Mouse (Mus musculus): ENCODE measurements at regions not wholly inside any gene's neighbourhood (a gene's known extent, or its start where the extent isn't known, plus 50 kb on each side); places are given as distances from the start of the nearest gene placed in this dataset.
A peak's percentile ranks its signal among the peaks of the same experiment; 100 is the strongest.

DNA sequence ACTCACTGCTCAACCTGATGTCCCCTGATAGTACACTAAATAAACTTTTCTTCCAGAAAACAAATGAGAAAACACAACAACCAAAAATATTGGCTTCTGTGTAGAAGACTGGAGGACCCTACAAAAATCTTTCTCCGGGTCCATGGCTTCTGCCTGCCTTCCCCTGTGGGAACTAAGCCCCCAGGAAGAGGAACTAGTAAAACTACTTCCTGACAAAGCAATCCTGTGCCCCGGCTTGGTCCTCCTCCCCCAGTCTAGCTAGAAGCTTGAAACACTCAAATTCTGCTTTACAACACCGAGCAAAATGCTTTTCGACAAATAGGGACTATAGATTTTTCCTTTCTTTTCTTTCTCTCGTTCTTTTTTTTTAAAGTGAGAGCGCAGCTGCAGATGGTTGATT is 51.3 kb upstream of the Mki67 start:
- no peak for DNase-seq (ENCODE audit: low spot score in 2 of 2)

DNA sequence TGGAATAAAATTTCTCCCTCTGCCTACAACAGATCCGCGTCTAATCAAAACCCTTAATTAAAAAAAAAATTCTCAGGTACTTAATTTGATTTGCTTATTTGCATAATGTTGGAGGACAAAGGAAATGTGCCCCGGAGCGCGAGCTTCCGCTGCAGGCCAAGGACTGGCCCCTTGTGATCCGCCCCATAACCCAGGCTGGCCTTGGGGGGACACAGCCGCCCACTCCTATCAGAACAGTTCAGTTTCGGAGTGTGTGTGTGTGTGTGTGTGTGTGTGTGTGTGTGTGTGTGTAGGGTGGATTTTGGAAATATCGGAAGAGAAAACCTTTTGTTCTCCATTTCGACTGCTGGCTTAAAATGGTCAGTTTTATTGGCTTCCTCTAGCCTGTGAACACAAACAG is 51.9 kb upstream of the Mki67 start:
- no peak for DNase-seq (ENCODE audit: low spot score in 2 of 2)

DNA sequence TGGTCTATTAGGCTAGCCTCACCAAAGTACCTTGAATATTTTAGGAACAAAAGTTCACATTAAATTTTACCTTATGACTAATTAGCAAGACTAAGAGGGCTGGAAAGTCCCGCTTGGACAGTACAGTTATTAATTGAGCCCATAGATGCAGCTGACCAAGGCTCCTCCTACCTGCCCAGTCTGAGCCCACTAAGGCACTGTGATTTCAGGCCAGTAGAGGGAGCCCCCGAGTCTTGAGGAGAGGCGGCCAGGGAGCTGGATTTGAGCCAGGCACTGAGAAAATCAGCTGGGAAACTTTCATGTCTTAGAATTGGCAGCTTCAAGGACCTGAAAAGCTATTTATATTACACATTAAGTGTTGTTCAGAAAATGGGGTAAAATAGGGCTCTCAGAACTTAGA is 52.4 kb upstream of the Mki67 start:
- peak; percentile 75 to 79 for DNase-seq (ENCODE audit: low spot score in 2 of 2)

DNA sequence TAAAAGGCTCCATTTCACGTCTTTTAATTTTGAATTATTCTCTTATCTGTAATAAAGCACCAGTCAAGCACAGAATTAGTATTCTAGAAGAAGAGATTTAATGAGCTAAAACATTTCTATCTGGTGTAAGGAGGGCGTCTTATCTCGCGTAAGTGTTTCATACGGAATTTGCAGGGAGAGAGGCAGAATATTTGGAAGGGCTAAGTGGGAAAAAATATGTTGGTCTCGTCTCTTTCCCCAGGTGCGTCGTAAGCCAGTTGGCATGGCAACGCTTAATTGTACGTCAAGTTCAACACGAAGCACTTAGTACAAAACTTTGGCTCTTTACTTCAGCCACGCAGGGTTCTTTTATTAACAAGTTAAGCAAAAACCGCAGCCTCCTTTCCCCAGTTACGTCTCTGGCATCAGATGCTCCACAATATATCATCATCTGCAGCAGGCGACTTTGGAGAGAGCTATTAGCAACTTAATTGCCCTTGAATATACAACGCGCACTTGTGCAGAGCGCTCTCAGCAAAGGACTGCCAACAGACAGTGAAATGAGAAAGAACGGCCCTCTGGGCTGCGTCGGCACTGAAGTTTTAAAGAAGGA is 53.0 kb upstream of the Mki67 start:
- DNase-seq (ENCODE audit: low spot score in 2 of 2) = no peak

GRCm38 (mm10) chr7:135770051-135770450 is 53.9 kb upstream of the Mki67 start:
- no peak for DNase-seq (ENCODE audit: low spot score in 2 of 2)

DNA sequence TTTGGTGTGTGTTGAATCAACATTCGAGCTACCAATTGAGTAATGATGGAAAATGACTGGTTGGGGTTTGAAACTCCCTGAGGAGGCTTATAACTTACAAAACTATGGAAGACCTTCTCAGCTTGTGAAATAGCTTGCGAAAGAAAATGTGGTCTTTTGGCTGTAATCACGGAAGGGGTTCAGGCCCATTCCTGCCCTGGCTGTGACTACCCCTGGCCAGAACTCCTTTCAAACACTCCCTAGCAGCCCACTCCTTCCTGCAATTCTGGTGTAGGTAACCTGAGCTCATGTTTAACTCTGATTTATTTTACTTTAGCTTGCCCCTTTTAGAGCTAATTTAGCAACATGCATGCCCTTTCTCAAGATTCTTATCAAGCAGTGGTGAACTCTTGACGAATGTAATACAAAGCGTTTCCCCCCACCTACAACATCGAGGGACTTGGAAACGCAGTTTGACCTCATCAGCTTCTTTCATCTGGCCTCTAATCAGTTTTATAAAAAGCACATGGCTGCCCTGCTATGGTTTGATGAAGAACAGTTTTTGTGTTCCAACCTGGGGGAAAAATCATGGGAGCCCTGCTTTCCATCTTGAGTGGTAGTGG is 59.8 kb upstream of the Mki67 start:
- no peak for DNase-seq (ENCODE audit: low spot score in 2 of 2)

DNA sequence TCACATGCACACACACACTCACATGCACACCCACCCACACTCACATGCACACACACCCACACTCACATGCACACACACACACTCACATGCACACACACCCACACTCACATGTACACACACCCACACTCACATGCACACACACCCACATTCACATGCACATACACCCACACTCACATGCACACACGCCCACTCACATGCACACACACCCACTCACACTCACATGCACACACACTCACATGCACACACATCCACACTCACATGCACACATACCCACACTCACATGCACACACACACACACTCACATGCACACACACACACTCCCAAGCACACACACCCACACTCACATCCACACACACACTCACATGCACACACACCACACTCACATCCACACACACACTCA is 74.0 kb upstream of the Mki67 start:
- no peak for DNase-seq (ENCODE audit: low spot score in 2 of 2)

DNA sequence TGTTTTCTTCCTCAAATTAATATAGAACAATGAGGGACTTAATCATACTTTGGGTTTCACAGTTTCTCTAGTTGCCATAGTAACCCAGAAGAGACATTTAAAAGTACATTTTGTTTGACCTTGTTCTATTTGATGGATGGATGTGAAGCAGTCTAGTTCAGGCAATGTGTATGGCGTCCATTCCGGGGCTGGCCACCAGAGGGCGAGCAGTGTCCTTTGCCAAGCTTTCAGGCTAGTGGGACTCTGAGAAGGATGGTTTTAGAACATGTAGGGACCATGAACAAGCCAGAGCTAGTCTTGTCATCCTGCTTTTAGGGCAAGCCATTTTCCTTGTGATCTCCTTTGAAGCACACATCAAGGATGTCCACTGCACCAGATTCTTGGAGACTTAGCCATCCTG is 74.8 kb upstream of the Mki67 start:
- peak; percentile 73 to 82 for DNase-seq (ENCODE audit: low spot score in 2 of 2)

DNA sequence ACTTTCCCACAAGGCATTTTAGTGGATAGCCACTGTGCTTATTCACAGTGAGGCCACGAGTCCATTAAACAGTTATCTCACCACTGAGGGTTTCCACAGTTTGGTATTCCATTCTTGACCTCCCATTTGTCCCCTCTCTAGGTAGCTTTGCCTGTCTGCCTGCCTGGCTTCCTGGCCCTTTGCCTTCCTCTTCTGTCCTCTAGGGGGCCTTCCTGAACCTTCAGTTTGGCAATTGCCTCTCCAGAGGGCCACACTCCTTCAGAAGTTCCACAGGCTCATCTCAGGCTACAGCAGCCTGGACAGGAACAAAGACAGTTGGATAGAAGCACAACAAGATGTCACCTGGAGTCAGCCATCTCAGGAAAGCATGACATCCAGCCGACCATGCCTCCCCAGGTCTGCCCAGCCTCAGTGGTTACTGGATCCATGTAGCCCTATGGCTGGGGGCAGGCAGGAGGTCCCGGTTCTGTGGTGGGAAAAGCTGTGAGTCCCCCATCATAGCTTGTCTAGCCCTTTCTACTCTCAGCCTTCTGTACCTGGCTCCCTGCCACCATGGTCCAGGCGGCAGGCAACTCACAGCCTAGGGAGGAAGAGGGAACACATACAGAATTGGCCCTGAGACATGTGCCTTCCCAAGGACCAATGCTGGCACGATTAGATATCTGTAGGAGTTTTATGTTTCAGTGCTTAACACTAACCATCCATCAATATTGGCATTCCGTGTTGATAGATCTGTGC is 76.0 kb upstream of the Mki67 start:
- no peak for DNase-seq (ENCODE audit: low spot score in 2 of 2)

DNA sequence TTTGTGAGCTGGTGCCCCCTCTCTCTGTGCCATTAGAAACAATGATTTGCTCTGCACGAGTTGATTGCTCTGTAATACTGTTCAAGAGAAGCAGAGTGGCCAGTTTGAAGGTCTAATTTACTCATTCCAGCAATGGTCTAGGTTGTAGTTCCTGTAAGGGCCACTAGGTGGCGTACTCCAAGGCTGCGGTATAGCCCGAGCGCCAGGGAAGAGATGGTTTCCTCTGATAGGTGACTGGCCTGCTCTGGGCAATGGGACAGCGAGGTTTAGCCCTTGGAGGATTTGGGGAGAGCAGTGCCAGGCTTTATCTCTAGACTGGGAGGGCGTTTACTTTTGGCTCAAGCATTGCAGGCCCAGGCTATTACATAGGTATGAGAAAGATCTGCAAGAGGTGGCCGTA is 76.8 kb upstream of the Mki67 start:
- peak in 1 of 2 experiments; percentile 19 for DNase-seq (ENCODE audit: low spot score in 2 of 2)

- no peak for DNase-seq (ENCODE audit: low spot score in 2 of 2)
Measured at GRCm38 (mm10) chr7:135794238-135794637, 78.1 kb upstream of the Mki67 start.

DNA sequence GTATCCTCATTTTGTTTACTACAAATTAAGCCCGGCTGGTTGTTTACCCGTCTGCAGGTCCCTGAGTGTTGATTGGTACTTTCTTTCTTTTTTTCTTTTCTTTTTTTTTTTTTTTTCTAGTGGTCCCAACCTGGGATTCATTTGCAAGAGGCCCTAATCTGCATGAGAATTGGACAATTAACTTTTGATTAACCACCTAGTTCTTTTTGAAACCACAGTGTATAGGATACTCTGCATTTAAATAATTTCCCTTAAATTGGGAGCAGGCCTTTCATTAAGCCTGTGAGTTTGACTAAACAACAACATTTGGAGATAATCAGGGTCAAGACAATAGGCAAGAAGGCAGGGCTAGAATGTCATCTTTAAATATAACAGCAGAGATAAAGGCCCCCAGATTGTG is 78.5 kb upstream of the Mki67 start:
- no peak for DNase-seq (ENCODE audit: low spot score in 2 of 2)

DNA sequence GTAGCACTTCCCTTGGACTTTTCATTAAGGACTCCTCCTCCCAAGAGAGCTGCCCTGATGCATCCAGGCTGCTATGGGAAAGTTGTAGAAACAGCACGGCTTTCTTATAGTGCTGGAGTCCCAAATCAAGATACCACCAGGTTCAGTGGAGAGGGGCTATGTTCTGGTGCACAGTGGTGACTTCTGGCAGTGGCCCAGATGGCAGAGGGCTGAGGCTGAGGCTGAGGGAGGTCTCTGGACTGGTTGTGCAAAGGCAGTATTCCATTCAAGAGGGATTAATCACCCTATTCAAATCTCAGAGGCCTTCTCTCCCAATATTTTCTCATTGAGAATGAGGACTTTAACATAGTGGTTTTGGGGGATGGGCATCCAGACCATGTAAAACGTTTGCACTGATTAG is 82.3 kb upstream of the Mki67 start:
- no peak for DNase-seq (ENCODE audit: low spot score in 2 of 2)

DNA sequence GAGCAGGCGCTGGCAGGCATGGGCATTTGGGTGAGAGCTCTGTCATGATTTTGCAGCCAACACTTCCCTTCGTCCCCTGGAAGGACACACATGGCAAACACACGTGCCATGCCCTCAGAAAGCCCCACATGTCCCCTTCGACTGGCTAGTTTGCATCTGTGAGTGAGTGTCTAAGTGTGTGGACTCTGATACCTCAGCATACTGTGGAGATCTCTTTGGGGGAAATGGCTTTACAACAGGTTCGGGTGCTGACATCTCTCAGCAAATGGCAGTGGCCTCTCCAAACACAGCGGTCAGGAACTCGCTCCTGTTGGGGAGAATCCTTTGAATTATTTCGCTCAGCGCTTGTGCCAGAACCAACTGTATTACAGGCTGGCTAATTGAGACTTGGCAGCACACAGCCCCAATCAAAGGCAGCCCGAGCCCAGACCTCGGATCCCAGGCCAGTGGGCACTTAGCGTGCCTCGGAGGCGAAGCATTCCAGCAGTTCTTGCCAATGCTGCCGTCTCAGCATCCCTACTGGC is 86.5 kb upstream of the Mki67 start:
- DNase-seq (ENCODE audit: low spot score in 2 of 2) = peak; percentile 52 to 78

DNA sequence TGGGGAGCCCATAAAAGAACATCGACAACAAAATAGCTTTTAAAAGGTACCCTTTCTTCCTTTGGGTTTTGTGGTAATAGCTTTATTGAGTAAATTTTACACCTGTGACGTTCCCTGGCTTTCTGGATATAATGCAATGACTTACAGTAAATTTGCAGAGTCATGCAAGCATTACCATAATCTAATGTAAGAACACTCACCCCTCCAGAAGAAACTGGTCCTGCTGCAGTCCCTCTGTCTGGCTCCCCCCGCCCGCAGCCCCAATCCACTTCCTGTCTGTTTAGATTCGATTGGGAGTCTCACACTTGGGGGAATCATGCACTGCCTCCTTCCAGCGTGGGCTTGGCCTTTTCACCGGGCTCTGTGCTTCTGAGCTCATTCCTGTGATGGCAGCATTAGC is 88.6 kb upstream of the Mki67 start:
- DNase-seq (ENCODE audit: low spot score in 2 of 2) = no peak

- no peak for DNase-seq (ENCODE audit: low spot score in 2 of 2)
Measured at GRCm38 (mm10) chr7:135806139-135806538, 90.0 kb upstream of the Mki67 start.

GRCm38 (mm10) chr7:135806673-135807072 is 90.5 kb upstream of the Mki67 start:
- DNase-seq (ENCODE audit: low spot score in 2 of 2) = no peak

- DNase-seq (ENCODE audit: low spot score in 2 of 2) = no peak
Measured at GRCm38 (mm10) chr7:135809167-135809566, 93.0 kb upstream of the Mki67 start.

GRCm38 (mm10) chr7:135809751-135810379 is 93.7 kb upstream of the Mki67 start:
- no peak for DNase-seq (ENCODE audit: low spot score in 2 of 2)

- DNase-seq (ENCODE audit: low spot score in 2 of 2) = peak in 1 of 2 experiments; percentile 13
Measured at GRCm38 (mm10) chr7:135810971-135811370, 94.8 kb upstream of the Mki67 start.

- no peak for DNase-seq (ENCODE audit: low spot score in 2 of 2)
Measured at GRCm38 (mm10) chr7:135813616-135814015, 97.5 kb upstream of the Mki67 start.

GRCm38 (mm10) chr7:135816191-135816590 is 100.0 kb upstream of the Mki67 start:
- no peak for DNase-seq (ENCODE audit: low spot score in 2 of 2)

Measured in layer of hippocampus, postnatal 14 days (tissue).